Mouse (Mus musculus) hindbrain, embryonic 16.5 days (tissue): ENCODE results near the gene Susd5. TPM values are rescaled to one million over a fixed set of nuclear protein-coding genes. Genes with fewer than 3 reads are reported as not detected.
"Not testable (repeated sequence)": the region's sequence is repeated elsewhere in the genome, so short reads cannot be mapped to it uniquely, and the experiment has no call there.

Experiments
- ATAC-seq: fragments of 200-750 bp; cut with Nextera tagmentation; 2 replicates; pipeline ENCODE4 v1.8.0; 2017; ENCODE audit warnings: moderate TSS enrichment, moderate library complexity
- H3K27ac ChIP-seq: fragments of 300-500 bp; sonication (generic); 2 replicates; pipeline ENCODE4 v1.5.1; 2014; ENCODE audit warnings: low read depth, mild to moderate bottlenecking, control low read depth, low read length, moderate library complexity
- H3K27me3 ChIP-seq: fragments of 300-500 bp; sonication (generic); replicated peaks from 2 replicates; pipeline ENCODE4 v1.6.1; 2014; ENCODE audit warnings: low read length; ENCODE audit not compliant: control insufficient read depth, insufficient read depth
- H3K36me3 ChIP-seq: fragments of 300-500 bp; sonication (generic); 2 replicates; pipeline ENCODE4 v1.6.1; 2014; ENCODE audit warnings: mild to moderate bottlenecking, low read length, moderate library complexity, mixed read lengths; ENCODE audit not compliant: control insufficient read depth, insufficient read depth
- H3K4me1 ChIP-seq: fragments of 300-500 bp; sonication (generic); 2 replicates; pipeline ENCODE4 v1.6.1; 2014; ENCODE audit warnings: low read depth, low read length; ENCODE audit not compliant: control insufficient read depth, insufficient read depth
- H3K4me2 ChIP-seq: fragments of 300-500 bp; sonication (generic); 2 replicates; pipeline ENCODE4 v1.6.1; 2014; ENCODE audit warnings: mild to moderate bottlenecking, low read length, control low read depth, moderate library complexity
- H3K4me3 ChIP-seq: fragments of 300-500 bp; sonication (generic); 2 replicates; pipeline ENCODE4 v1.5.1; 2014; ENCODE audit warnings: mild to moderate bottlenecking, low read length, control low read depth, moderate library complexity
- H3K9ac ChIP-seq: fragments of 300-500 bp; sonication (generic); 2 replicates; pipeline ENCODE4 v1.6.1; 2014; ENCODE audit warnings: low read depth, mild to moderate bottlenecking, control low read depth, low read length, moderate library complexity
- H3K9me3 ChIP-seq: fragments of 300-500 bp; sonication (generic); 2 replicates; pipeline ENCODE4 v1.6.1; 2014; ENCODE audit warnings: mild to moderate bottlenecking, low read length, moderate library complexity; ENCODE audit not compliant: control insufficient read depth
- WGBS: fragments of 180-500 bp; shearing (Covaris S2); extraction: QIAGEN DNeasy Blood & Tissue Kit; methylation state at CpG from one replicate; pipeline ENCODE4 v1.1.7; 2014; 5-methylcytosine and 5-hydroxymethylcytosine counted together
- polyA plus RNA-seq: library from polyadenylated mRNA; unstranded; fragments of >200 nt; fragmentation: Nextera tagmentation; extraction: Ambion mirVana; gene quantifications from 2 replicates; pipeline ENCODE4 v1.2.1, GENCODE M21; 2015

Gene Susd5
- polyA plus RNA-seq, 1 experiment from 2014 or later = 0.84 TPM

- not testable (repeated sequence) for H3K4me1 ChIP-seq, H3K4me2 ChIP-seq, ATAC-seq, H3K4me3 ChIP-seq, H3K27me3 ChIP-seq, H3K27ac ChIP-seq, H3K9ac ChIP-seq, H3K36me3 ChIP-seq, H3K9me3 ChIP-seq
- 90% methylated on average over 1 of the region's 1 CpGs for WGBS
Observed at GRCm38 (mm10) chr9:114129273-114129835, 72.4 kb downstream of the Susd5 start.

Other genes with a start within 250 kb of the Susd5 start
- 21.3 and 26.8 TPM in 2 replicates for gene Ubp1, start 126.2 kb upstream of the Susd5 start, polyA plus RNA-seq
- gene Fbxl2, start 10.9 kb upstream of the Susd5 start, polyA plus RNA-seq = 29.3 and 31.9 TPM in 2 replicates